15 mouse cellular contexts compared by ENCODE assay signal in the genomic region with DNA sequence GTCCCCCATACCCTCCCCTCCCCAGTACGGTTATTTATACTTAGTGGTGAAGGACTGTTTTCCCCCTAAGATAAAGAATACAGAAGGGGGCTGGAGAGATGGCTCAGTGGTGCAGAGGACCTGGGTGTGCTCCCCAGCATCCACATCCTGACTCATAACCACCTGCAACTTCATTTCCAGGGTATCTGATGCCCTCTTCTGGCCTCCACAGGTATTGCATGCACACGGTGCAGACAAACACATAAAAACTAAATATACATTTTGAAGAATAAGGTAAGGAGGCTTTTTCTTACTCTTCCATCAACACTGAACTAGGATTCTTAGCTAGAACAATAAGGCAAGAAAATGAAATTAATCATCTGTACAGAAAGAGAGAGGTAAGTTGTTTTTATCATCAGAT.
DNase-seq lines count a peak whose midpoint lies in the region; ATAC-seq and TF ChIP-seq lines count a peak whose summit lies in the region.
"Had no signal": no experiment of that assay in that cellular context is flagged by ENCODE, and none has a peak within 500 bp of the region (broad histone marks: within the 10 kb centered on the region; RNA-seq: fewer than 3 reads in every experiment).

No protein-coding gene starts in this region.

- DNase-seq in kidney, postnatal 0 days (ENCODE audit: low spot score): no peak
- DNase-seq in kidney, postnatal 4 days: no peak
- DNase-seq in thymus, postnatal 4 days: peak; percentile 25
- no peak for DNase-seq in thymus, postnatal 14 days
- no peak for DNase-seq in Patski (ENCODE audit: low read depth, low spot score)
- no peak for DNase-seq in spleen, adult 12 weeks (ENCODE audit: low spot score)
- no peak for DNase-seq in kidney, adult 9 months
- DNase-seq: cerebellum, adult 8-10 months; gastrocnemius, postnatal 36 days; kidney, adult 8-10 months; lung, postnatal 4 days; midbrain, embryonic 14.5 days had no signal

- 0 out of 2 replicates have a peak, but pooled peaks cover 3% of the 10 kb centered on the region for H3K4me1 ChIP-seq in kidney, postnatal 0 days (replicated peaks; ENCODE audit: insufficient read depth, low read length)
- H3K4me1 ChIP-seq: hindbrain, embryonic 12.5 days; limb, embryonic 15.5 days had no signal

- WGBS in kidney, postnatal 0 days: 100% methylated on average over 2 of the region's 2 CpGs

- peak; percentile 54 for TF ChIP-seq CTCF in kidney, postnatal 0 days (IDR thresholded peaks at IDR 0.05; ENCODE audit: low read depth)
- peak; percentile 69 for TF ChIP-seq CTCF in Patski (IDR thresholded peaks at IDR 0.05)

- H3K36me3 ChIP-seq in kidney, postnatal 0 days (ENCODE audit: insufficient read depth, low read length): peaks cover 6% of the 10 kb centered on the region; the same call in 1 of the 2 replicates

- no peaks in the 10 kb centered on the region for H3K9me3 ChIP-seq in kidney, postnatal 0 days (replicated peaks; ENCODE audit: low read length)
- H3K9me3 ChIP-seq: hindbrain, embryonic 12.5 days; limb, embryonic 15.5 days had no signal

- POLR2A ChIA-PET in Patski (lab: Charles Lee): no interaction called here

- no peak overlapping the region for H3K4me3 ChIP-seq in kidney, postnatal 0 days (replicated peaks; ENCODE audit: low read depth, low read length)
- H3K4me3 ChIP-seq: heart, embryonic 13.5 days; hindbrain, embryonic 12.5 days; limb, embryonic 15.5 days had no signal

- CTCF ChIA-PET in Patski (lab: Charles Lee): interaction anchor here (0.7 to 1.4 kb wide), 2 partner anchors 20 to 244 kb away, joined by 3 read pairs; no protein-coding TSS in a partner anchor

- no peak overlapping the region for H3K4me2 ChIP-seq in kidney, postnatal 0 days (ENCODE audit: low read length)
- H3K4me2 ChIP-seq: heart, embryonic 13.5 days; hindbrain, embryonic 12.5 days; limb, embryonic 15.5 days had no signal

- no peaks in the 10 kb centered on the region for H3K27me3 ChIP-seq in kidney, postnatal 0 days (ENCODE audit: insufficient read depth, low read length)
- H3K27me3 ChIP-seq in Patski: no peaks in the 10 kb centered on the region
- H3K27me3 ChIP-seq: heart, embryonic 13.5 days; hindbrain, embryonic 12.5 days; limb, embryonic 15.5 days had no signal

- no peak overlapping the region for H3K27ac ChIP-seq in kidney, postnatal 0 days
- H3K27ac ChIP-seq: heart, embryonic 13.5 days; hindbrain, embryonic 12.5 days; limb, embryonic 15.5 days had no signal

- in situ Hi-C loops in Patski (cut with MboI; ENCODE audit: low pct_unique_long_range_greater_than_20kb): no loop called here

- H3K9ac ChIP-seq in kidney, postnatal 0 days (ENCODE audit: low read depth, low read length): no peak overlapping the region
- H3K9ac ChIP-seq: heart, embryonic 13.5 days; hindbrain, embryonic 12.5 days; limb, embryonic 15.5 days had no signal

- no peak for ATAC-seq in kidney, postnatal 0 days (replicated peaks; ENCODE audit: low FRiP score, low read depth)
- no peak for ATAC-seq in Patski
